Mouse (Mus musculus) heart, adult 10 weeks (tissue): ENCODE measurements around the gene E2f6. TPM values are rescaled to one million over a fixed set of nuclear protein-coding genes. Genes with fewer than 3 reads are reported as not detected.

Experiments used
- polyA plus RNA-seq: library from polyadenylated mRNA; stranded (reverse); fragments of 350-450 nt; fragmentation: Illumina TruSeq; extraction: RNeasy Lipid Tissue Mini Kit (QIAGEN cat#74804); gene quantifications from one replicate; pipeline ENCODE4 v1.2.3, GENCODE M21; 2014; ENCODE audit warnings: low read depth, low replicate concordance

E2f6 gene
- polyA plus RNA-seq: 90.9 TPM

DNA sequence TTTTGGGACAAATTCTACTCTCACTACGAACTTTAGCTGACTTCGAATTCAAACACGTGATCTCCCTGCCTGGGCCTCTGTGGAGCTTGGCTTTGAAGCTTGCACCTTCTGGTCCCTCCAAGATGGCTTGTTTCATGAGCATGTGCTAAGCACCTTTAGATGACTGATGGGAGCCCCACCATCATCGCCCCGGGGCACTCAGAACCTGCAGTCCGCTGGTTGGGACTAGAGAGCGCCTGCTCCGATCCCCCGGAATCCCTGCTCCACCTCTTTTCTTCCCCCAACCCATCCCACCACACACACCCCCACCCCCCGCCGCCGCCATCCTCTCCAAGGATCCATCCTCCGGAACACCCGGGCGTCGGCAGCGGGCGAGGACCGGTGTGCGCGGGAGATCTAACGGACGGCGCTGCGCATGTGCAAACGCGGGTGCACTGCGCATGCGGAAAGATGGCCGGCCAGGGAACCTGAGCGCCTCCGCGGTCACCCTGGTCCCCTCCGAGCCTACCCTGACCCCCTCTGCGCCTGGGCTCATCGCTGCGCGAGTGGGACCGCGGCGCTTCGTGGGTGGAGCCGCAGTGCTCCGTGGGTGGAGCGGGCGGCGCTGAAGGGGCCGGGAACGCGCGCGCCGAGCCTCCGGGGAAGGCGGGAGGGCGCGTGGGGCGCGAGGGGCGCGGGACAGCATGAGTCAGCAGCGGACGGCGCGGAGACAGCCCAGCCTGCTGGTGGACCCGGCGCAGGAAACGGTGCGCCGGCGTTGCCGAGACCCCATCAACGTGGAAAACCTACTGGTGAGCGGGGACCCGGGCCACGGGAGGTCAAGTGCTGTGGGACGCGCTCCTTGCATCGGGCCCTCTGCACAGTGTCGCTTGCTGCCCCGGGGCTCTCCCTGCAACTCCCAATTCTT, at the start of gene E2f6:
Gene E2f6 (plus strand): TSS at position 439 of the 907 bp plus-strand sequence.

DNA sequence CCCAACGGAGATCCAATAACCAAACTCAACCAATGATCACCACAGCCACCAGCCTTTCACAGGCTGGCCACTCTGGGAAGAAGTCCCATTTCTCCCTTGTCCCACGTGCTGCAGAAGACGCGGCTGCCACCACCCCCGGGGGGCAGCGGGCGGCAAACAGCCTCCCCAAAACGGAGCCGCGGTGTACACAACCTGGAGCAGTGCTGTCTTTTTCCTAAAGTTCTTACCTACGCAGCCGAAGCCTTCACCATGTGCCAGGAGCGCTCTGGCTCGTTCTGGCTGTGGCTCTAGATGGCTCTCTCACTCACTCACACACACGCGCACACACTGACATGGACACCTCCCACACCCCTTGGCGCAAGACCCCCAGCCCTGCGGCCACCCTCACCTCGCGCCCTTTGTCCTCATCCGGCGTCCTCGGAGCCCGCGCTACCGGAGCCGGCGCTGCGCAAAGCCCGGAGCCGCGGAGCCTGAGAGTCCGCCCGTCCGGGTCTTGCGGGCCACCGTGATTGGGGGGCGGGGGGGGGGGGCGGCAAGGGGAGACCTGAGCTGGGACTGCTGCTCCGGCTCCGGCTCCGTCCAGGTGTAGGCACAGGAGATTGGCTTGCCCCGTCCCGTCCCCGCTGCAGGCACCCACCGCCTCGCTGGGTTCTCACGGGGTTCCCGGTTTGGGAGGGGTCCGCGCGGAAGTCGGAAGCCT, 10.4 kb upstream of the E2f6 start, which contains the start of gene Greb1:
Gene Greb1 (minus strand): TSS at position 628 of the 700 bp plus-strand sequence.

Other genes starting within 250 kb of the E2f6 start
- gene Lpin1, start 200.0 kb upstream of the E2f6 start, polyA plus RNA-seq: 84.1 TPM
- gene Ntsr2, start 157.6 kb upstream of the E2f6 start, polyA plus RNA-seq: 5.4 TPM
- 0.37 TPM for gene Greb1, start 10.1 kb upstream of the E2f6 start, polyA plus RNA-seq
- gene Rock2, start 83.9 kb downstream of the E2f6 start, polyA plus RNA-seq: 46.5 TPM
- gene Pqlc3, start 189.4 kb downstream of the E2f6 start, polyA plus RNA-seq: 5.4 TPM
- not detected for gene 2410004P03Rik, start 200.8 kb downstream of the E2f6 start, polyA plus RNA-seq